Mouse (Mus musculus) limb, embryonic 14.5 days (tissue): Measurements from ENCODE around the gene Tert. TPM values are rescaled to one million over a fixed set of nuclear protein-coding genes. Genes with fewer than 3 reads are reported as not detected.

Source experiments
- ATAC-seq: fragments of 200-750 bp; cut with Nextera tagmentation; 2 replicates; pipeline ENCODE4 v1.8.0; 2017; ENCODE audit warnings: low read depth, moderate number of reproducible peaks, moderate TSS enrichment; ENCODE audit not compliant: low FRiP score
- DNase-seq: peaks from one replicate; pipeline ENCODE4 v3.0.0-alpha.2; 2015; ENCODE audit warnings: low spot score
- H3K27ac ChIP-seq: fragments of 300-500 bp; sonication (generic); replicated peaks from 2 replicates; pipeline ENCODE4 v1.5.1; 2014; ENCODE audit warnings: low read depth, mild to moderate bottlenecking, low read length, moderate library complexity, mixed read lengths
- H3K27me3 ChIP-seq: fragments of 300-500 bp; sonication (generic); 2 replicates; pipeline ENCODE4 v1.6.1; 2014; ENCODE audit warnings: low read length, mixed read lengths; ENCODE audit not compliant: control insufficient read depth, insufficient read depth
- H3K36me3 ChIP-seq: fragments of 300-500 bp; sonication (generic); 2 replicates; pipeline ENCODE4 v1.6.1; 2014; ENCODE audit warnings: mild to moderate bottlenecking, low read length, moderate library complexity, mixed read lengths; ENCODE audit not compliant: control insufficient read depth, insufficient read depth
- H3K4me1 ChIP-seq: fragments of 300-500 bp; sonication (generic); 2 replicates; pipeline ENCODE4 v1.6.1; 2014; ENCODE audit warnings: antibody characterized with exemption, low read length, mixed read lengths; ENCODE audit not compliant: control insufficient read depth, insufficient read depth
- H3K4me2 ChIP-seq: fragments of 300-500 bp; sonication (generic); replicated peaks from 2 replicates; pipeline ENCODE4 v1.6.1; 2014; ENCODE audit warnings: low read depth, mild to moderate bottlenecking, low read length, moderate library complexity; ENCODE audit not compliant: severe bottlenecking
- H3K4me3 ChIP-seq: fragments of 300-500 bp; sonication (generic); replicated peaks from 2 replicates; pipeline ENCODE4 v1.5.1; 2014; ENCODE audit warnings: low read length
- H3K9ac ChIP-seq: fragments of 300-500 bp; sonication (generic); 2 replicates; pipeline ENCODE4 v1.6.1; 2014; ENCODE audit warnings: mild to moderate bottlenecking, low read depth, low read length, moderate library complexity; ENCODE audit not compliant: severe bottlenecking
- H3K9me3 ChIP-seq: fragments of 300-500 bp; sonication (generic); 2 replicates; pipeline ENCODE4 v1.6.1; 2016; ENCODE audit warnings: low read length; ENCODE audit not compliant: control insufficient read depth
- POLR2A ChIP-seq: fragments of 200-500 bp; IDR thresholded peaks from 2 replicates; pipeline ENCODE4 v1.8.0; 2012; ENCODE audit warnings: inconsistent platforms, mild to moderate bottlenecking, moderate library complexity, borderline replicate concordance; ENCODE audit not compliant: insufficient read depth, insufficient read length; ENCODE audit errors: extremely low read depth
- WGBS: fragments of 180-500 bp; shearing (Covaris S2); extraction: QIAGEN DNeasy Blood & Tissue Kit; methylation state at CpG from one replicate; pipeline ENCODE4 v1.1.7; 2014; 5-methylcytosine and 5-hydroxymethylcytosine counted together
- polyA plus RNA-seq, 2 experiments: library from polyadenylated mRNA; depleted of rRNA in 1 of 2; stranded (reverse) in 1 of 2; unstranded in 1 of 2; fragments of >200 nt; fragmentation: Nextera tagmentation in 1 of 2; extraction: Ambion mirVana in 1 of 2; gene quantifications; 2 replicates each; pipeline versions ENCODE4 v1.2.1 to v1.2.3; 2012 to 2014

Gene Tert
- polyA plus RNA-seq, 2 experiments: 3.0 to 19.6 TPM

DNA sequence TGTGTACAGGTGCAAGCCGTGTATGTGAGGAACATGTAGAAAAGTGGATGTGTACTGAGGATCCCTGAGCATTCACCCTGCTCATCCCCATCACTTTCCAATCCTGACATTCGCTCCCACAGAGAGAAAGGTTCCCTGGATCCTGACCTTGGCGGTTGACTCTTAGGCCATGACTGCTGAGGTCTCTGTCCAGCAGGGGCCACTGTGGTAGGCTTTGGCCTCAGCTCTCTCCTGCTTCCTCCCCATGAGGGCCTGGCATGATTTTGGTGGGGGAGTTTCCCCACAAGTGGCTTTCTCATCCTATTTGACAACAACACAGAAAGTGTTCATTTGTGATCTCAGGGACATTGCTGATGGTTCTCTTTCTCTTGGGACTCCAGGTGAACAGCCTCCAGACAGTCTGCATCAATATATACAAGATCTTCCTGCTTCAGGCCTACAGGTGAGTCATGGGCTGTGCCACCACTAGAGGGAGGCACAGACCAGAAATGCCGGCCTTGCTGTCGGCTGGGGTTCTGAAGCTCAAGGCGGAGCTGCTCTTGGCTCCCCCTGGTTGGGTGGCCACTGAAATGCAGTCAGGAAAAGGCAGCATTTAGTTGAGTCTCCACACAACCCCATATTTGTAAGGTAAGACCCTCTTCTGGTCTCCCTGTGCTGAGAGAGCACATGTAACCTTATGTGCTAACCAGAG, 19.8 kb downstream of the Tert start:
- H3K27ac ChIP-seq: no peak overlapping the region
- peaks cover 41% of the 10 kb centered on the region for H3K36me3 ChIP-seq
- H3K9ac ChIP-seq: no peak overlapping the region
- no peaks in the 10 kb centered on the region for H3K4me1 ChIP-seq
- H3K4me2 ChIP-seq: no peak overlapping the region
- ATAC-seq (peak; percentile 55; the same call in 1 of the 2 replicates), DNase-seq (no peak)
- TF ChIP-seq POLR2A: no peak
- no peak overlapping the region for H3K4me3 ChIP-seq
- no peaks in the 10 kb centered on the region for H3K9me3 ChIP-seq
- H3K27me3 ChIP-seq: no peaks in the 10 kb centered on the region
- WGBS: 41% methylated on average over 6 of the region's 6 CpGs

DNA sequence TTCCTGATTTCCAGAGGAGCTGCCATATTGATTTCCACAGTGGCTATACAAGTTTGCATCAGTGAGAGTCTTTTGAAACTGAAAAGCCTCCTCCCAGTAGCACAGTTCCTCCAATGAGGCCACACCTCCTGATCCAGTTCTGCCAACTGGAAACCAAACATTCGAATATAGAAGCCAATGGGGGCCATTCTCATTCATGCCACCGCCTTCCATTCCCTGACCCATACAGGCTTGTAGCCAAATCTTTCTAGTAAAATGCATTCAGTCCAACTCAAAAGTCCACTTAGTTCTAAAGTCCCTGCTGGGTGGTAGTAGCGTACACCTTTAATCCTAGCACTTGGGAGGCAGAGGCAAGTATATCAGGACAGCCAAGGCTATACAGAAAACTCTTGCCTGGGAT, 26.6 kb downstream of the Tert start:
- Histone ChIP-seq H3K27ac (no peak overlapping the region), H3K36me3 (peaks cover 5% of the 10 kb centered on the region), H3K9me3 (no peaks in the 10 kb centered on the region), H3K27me3 (no peaks in the 10 kb centered on the region), H3K4me1 (no peaks in the 10 kb centered on the region), H3K4me2 (no peak overlapping the region), H3K9ac (no peak overlapping the region), H3K4me3 (no peak overlapping the region)
- no peak for TF ChIP-seq POLR2A
- WGBS: 82% methylated on average over 3 of the region's 3 CpGs
- no peak for ATAC-seq
- no peak for DNase-seq

DNA sequence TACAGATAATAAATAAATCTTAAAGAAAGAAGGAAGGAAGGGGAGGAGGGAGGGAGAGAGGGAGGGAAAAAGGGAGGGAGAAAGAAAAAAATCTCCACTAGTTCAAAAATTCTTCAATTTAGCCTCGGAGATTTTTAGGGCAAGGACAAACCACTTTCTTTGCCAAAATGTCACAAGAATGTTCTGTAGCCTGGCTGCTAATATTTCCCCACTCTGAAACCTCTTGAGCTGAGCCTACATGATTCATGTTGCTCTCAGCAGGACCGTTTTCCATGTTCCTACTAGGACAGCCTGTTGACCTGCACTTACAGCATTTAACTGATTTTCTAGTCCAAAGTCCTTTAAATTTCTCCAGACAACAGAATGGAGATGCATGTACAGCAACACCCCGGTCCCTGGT, 28.3 kb downstream of the Tert start:
- Histone ChIP-seq H3K4me3 (no peak overlapping the region), H3K36me3 (no peaks in the 10 kb centered on the region), H3K9me3 (no peaks in the 10 kb centered on the region), H3K9ac (no peak overlapping the region), H3K4me2 (no peak overlapping the region), H3K27ac (no peak overlapping the region), H3K27me3 (no peaks in the 10 kb centered on the region), H3K4me1 (no peaks in the 10 kb centered on the region)
- WGBS: 79% methylated on average over 3 of the region's 3 CpGs
- no peak for TF ChIP-seq POLR2A
- ATAC-seq: no peak
- no peak for DNase-seq

DNA sequence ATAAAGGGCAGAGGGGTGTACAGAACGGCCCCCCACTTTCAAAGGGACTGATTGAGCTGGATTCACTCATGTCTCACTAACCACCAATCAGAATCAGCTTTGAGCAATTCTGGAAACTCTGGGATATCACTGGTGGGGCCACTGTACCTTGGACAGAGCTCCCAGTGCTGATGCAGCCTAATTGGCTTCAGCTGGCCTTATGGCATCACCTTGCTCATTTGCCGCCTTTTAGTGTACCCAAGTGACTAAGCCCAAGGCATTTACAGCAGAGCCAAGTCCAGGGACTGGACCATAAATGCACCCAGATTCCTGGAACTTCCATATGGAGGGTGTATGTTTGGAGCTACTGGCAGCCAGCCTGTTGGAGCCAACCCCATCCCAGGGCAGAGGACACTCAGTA, 32.2 kb downstream of the Tert start:
- Histone ChIP-seq H3K4me1 (no peaks in the 10 kb centered on the region), H3K4me3 (no peak overlapping the region), H3K9ac (no peak overlapping the region), H3K27ac (no peak overlapping the region), H3K36me3 (no peaks in the 10 kb centered on the region), H3K27me3 (no peaks in the 10 kb centered on the region), H3K4me2 (no peak overlapping the region), H3K9me3 (no peaks in the 10 kb centered on the region)
- 38% methylated on average over 2 of the region's 2 CpGs for WGBS
- no peak for TF ChIP-seq POLR2A
- ATAC-seq (no peak), DNase-seq (no peak)

DNA sequence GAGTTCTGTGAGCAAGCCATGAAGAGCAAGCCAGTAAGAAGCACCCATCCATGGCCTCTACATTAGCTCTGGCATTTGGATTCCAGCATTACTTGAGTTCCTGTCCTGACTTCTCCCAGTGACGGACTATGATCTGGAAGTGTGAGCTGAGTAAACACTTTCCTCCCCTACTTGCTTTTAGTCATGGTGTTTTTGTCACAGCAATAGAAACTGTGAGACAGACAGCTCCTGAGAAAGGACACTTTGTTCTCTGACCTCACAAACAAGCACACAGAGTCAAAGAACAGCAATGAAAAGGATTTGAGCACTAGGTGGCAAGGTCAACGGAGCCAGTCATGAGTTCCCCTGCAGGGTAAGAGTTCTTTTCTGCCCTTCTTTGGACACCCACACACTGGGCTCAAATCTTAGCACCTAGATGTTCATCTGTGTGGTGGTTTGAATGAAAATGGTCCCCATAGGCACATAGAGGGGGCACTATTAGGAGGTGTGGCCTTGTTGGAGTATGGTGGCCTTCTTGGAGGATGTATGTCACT, 33.5 kb downstream of the Tert start:
- DNase-seq (no peak), ATAC-seq (no peak)
- WGBS: 86% methylated on average over 2 of the region's 2 CpGs
- Histone ChIP-seq H3K4me2 (no peak overlapping the region), H3K4me1 (no peaks in the 10 kb centered on the region), H3K4me3 (no peak overlapping the region), H3K9me3 (no peaks in the 10 kb centered on the region), H3K36me3 (no peaks in the 10 kb centered on the region), H3K9ac (no peak overlapping the region), H3K27ac (no peak overlapping the region), H3K27me3 (no peaks in the 10 kb centered on the region)
- TF ChIP-seq POLR2A: no peak
